25 mouse cellular contexts compared by ENCODE assay signal in genomic region chr17:70823083-70823482, GRCm38 (mm10). TPM values are rescaled to one million over a fixed set of nuclear protein-coding genes. Genes with fewer than 3 reads are reported as not detected.
A peak's percentile ranks its signal among the peaks of the same experiment; 100 is the strongest.
DNase-seq lines count a peak whose midpoint lies in the region; ATAC-seq and TF ChIP-seq lines count a peak whose summit lies in the region.
"Had no signal": no experiment of that assay in that cellular context is flagged by ENCODE, and none has a peak within 500 bp of the region (broad histone marks: within the 10 kb centered on the region; RNA-seq: fewer than 3 reads in every experiment).

No protein-coding gene starts in this region.

- peak overlapping the region; percentile 67 for H3K4me3 ChIP-seq in E14TG2a.4 (replicated peaks; ENCODE audit: low read length)
- no peak overlapping the region for H3K4me3 ChIP-seq in liver, embryonic 11.5 days (ENCODE audit: low read depth, low read length)
- H3K4me3 ChIP-seq in small intestine, adult 2 months (ENCODE audit: low read depth, low read length): peak overlapping the region; percentile 50
- H3K4me3 ChIP-seq: embryonic facial prominence, embryonic 12.5 days; erythroblast, embryonic 14.5 days; forebrain, embryonic 13.5 days; heart, embryonic 15.5 days; layer of hippocampus, adult 2 months; megakaryocyte, embryonic 14.5 days; myocyte had no signal

- no peak overlapping the region for H3K9ac ChIP-seq in liver, embryonic 11.5 days (ENCODE audit: low read depth, low read length)
- H3K9ac ChIP-seq: embryonic facial prominence, embryonic 12.5 days; forebrain, embryonic 13.5 days; heart, embryonic 15.5 days had no signal

- H3K4me1 ChIP-seq in E14TG2a.4 (replicated peaks; ENCODE audit: low read depth, low read length): peaks cover 59% of the 10 kb centered on the region
- no peaks in the 10 kb centered on the region for H3K4me1 ChIP-seq in liver, embryonic 11.5 days (replicated peaks; ENCODE audit: control insufficient read depth, insufficient read depth, low read length)
- H3K4me1 ChIP-seq in small intestine, adult 2 months (ENCODE audit: control insufficient read depth, insufficient read depth, insufficient read length, low read length): peaks cover 4% of the 10 kb centered on the region

- H3K27me3 ChIP-seq in E14TG2a.4 (ENCODE audit: insufficient read depth, low read length): peaks cover 13% of the 10 kb centered on the region
- H3K27me3 ChIP-seq in liver, embryonic 11.5 days (replicated peaks; ENCODE audit: control insufficient read depth, insufficient read depth, low read length): peaks cover 16% of the 10 kb centered on the region
- H3K27me3 ChIP-seq in small intestine, adult 2 months (ENCODE audit: control insufficient read depth, insufficient read depth, low read length): peaks cover 8% of the 10 kb centered on the region; the same call in 1 of the 2 replicates

- ATAC-seq in liver, embryonic 11.5 days (replicated peaks; ENCODE audit: low FRiP score): no peak
- ATAC-seq: CD4-positive, CD25-positive, alpha-beta regulatory T cell, adult 4 months; forebrain, embryonic 13.5 days; hindbrain, embryonic 16.5 days had no signal

- H3K36me3 ChIP-seq in E14TG2a.4 (ENCODE audit: insufficient read depth, low read length): no peaks in the 10 kb centered on the region
- no peaks in the 10 kb centered on the region for H3K36me3 ChIP-seq in liver, embryonic 11.5 days (ENCODE audit: control insufficient read depth, insufficient read depth, low read length)
- H3K36me3 ChIP-seq in small intestine, adult 2 months (ENCODE audit: control insufficient read depth, insufficient read depth, low read length): no peaks in the 10 kb centered on the region
- H3K36me3 ChIP-seq: embryonic facial prominence, embryonic 12.5 days; heart, embryonic 15.5 days had no signal

- TF ChIP-seq POLR2A in small intestine, adult 2 months (IDR thresholded peaks at IDR 0.05; ENCODE audit: low read depth, low read length): no peak

- TF ChIP-seq CTCF in E14TG2a.4 (conservative IDR thresholded peaks at IDR 0.05; ENCODE audit: low read length): no peak
- TF ChIP-seq CTCF in small intestine, adult 2 months (IDR thresholded peaks at IDR 0.05; ENCODE audit: extremely low read depth, insufficient read length, insufficient replicate concordance, low read depth, low read length): no peak

- peak overlapping the region; percentile 45 for H3K4me2 ChIP-seq in liver, embryonic 11.5 days
- H3K4me2 ChIP-seq: embryonic facial prominence, embryonic 12.5 days; forebrain, embryonic 13.5 days; heart, embryonic 15.5 days had no signal

- no peaks in the 10 kb centered on the region for H3K9me3 ChIP-seq in E14TG2a.4 (ENCODE audit: low read length)
- H3K9me3 ChIP-seq in liver, embryonic 11.5 days (ENCODE audit: control insufficient read depth, low read length): no peaks in the 10 kb centered on the region
- H3K9me3 ChIP-seq: embryonic facial prominence, embryonic 12.5 days; forebrain, embryonic 13.5 days; heart, embryonic 15.5 days; megakaryocyte, embryonic 14.5 days had no signal

- no peak overlapping the region for H3K27ac ChIP-seq in liver, embryonic 11.5 days (ENCODE audit: low read depth, low read length)
- no peak overlapping the region; the same call in 1 of the 2 replicates for H3K27ac ChIP-seq in small intestine, adult 2 months (ENCODE audit: insufficient read depth, low read depth, low read length)
- H3K27ac ChIP-seq: embryonic facial prominence, embryonic 12.5 days; forebrain, embryonic 13.5 days; heart, embryonic 15.5 days; layer of hippocampus, adult 2 months had no signal

- DNase-seq in heart, adult 11 months: peak; percentile 33
- no peak for DNase-seq in heart, adult 9 months (ENCODE audit: low spot score in 2 of 2)
- no peak for DNase-seq in liver, embryonic 11.5 days (ENCODE audit: low spot score)
- no peak for DNase-seq in right cerebral cortex, postnatal 14 days
- no peak for DNase-seq in layer of hippocampus, adult 9-11 months
- no peak for DNase-seq in ovary, postnatal 36 days (ENCODE audit: low spot score)
- DNase-seq: cerebellum, adult 9-11 months; heart, postnatal 4 days; kidney, adult 2 months; kidney, postnatal 10 days; left cerebral cortex, postnatal 4 days; lung, postnatal 14 days; midbrain, embryonic 14.5 days; thymus, postnatal 14 days had no signal

- WGBS in liver, embryonic 11.5 days: 65% methylated on average over 8 of the region's 8 CpGs
- 22% methylated on average over 8 of the region's 8 CpGs for WGBS in small intestine, adult 2 months

RNA-seq across cellular contexts. Expression of gene Tgif1, which starts 30.3 kb away (rescaled TPM):
- 26.6 and 30.8 TPM in 2 replicates for polyA plus RNA-seq in liver, embryonic 11.5 days (2014; fragmentation: Nextera tagmentation; extraction: Ambion mirVana)
- polyA plus RNA-seq in small intestine, adult 2 months (2012; rRNA removed): 10.9 and 26.4 TPM in 2 replicates
